Mouse (Mus musculus): Measurements from ENCODE around the gene Lef1. TPM values are rescaled to one million over a fixed set of nuclear protein-coding genes. Genes with fewer than 3 reads are reported as not detected.

The Lef1 gene
- polyA plus RNA-seq, 1 experiment from 2014 or later: 25.9 TPM

DNA sequence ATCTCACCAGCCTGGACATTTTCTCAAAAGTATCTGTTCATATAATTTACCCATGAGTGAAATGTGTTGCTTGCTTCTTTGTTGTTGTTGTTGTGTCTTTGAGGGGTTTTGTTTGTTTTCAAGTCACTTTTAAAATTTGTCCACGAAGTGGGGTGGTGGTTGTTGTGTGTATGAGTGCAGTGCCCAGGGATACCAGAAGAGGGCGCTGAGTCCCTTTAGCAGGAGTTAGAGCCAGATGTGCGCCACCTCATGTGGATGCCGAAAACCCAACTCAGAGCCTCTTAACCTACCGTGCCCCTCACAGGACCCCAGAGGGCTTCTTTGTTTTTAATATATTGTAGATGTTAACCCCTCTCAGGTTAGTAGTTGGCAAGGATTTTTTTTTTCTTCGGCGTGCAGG lies 101.9 kb downstream of the Lef1 start:
- Histone ChIP-seq H3K4me2 (ENCODE audit: low read depth, low read length) (no peak overlapping the region), H3K9ac (ENCODE audit: low read depth, low read length) (no peak overlapping the region), H3K27me3 (replicated peaks; ENCODE audit: control insufficient read depth, insufficient read depth, low read length) (no peaks in the 10 kb centered on the region), H3K4me3 (ENCODE audit: low read depth, low read length) (no peak overlapping the region), H3K9me3 (ENCODE audit: control insufficient read depth, low read length) (no peaks in the 10 kb centered on the region), H3K4me1 (ENCODE audit: control insufficient read depth, insufficient read depth, low read length) (no peaks in the 10 kb centered on the region; the same call in 1 of the 2 replicates), H3K36me3 (ENCODE audit: control insufficient read depth, insufficient read depth, low read length) (no peaks in the 10 kb centered on the region), H3K27ac (replicated peaks; ENCODE audit: low read depth, low read length) (no peak overlapping the region)
- no peak for DNase-seq (ENCODE audit: low spot score)
- 82% methylated on average over 7 of the region's 7 CpGs for WGBS
- ATAC-seq (ENCODE audit: low read depth): no peak

DNA sequence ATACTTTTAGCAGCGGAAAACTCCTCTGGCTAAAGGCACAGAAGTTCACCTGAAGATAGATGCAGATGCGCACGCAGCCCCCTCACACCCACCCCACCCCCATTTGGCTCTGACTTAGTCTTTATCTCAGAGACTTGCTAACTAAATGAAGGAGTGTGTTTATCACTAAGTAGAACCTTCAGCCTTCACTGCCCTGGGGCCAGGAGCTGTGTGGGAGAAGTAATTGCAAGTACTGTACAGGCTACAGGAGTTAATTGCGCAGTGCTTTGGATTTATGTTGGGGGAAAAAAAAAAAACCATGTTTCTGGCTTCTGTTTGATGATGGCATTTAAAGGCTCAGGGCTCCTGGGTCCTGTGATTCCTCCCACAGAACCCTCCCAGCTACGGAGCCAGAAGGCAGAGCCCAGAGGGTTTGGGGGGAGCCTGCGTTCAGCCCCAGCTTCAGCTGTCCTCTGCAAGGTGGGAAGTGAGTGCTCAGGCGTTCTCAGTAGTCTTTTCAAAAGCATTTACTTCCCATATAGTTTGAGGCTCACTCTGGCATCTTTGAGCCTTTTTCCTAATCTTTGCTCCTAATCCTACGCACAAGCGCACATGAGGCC lies 103.9 kb downstream of the Lef1 start:
- H3K27ac ChIP-seq (replicated peaks; ENCODE audit: low read depth, low read length): no peak overlapping the region
- DNase-seq (ENCODE audit: low spot score) (no peak), ATAC-seq (ENCODE audit: low read depth) (no peak)
- no peaks in the 10 kb centered on the region for H3K27me3 ChIP-seq (replicated peaks; ENCODE audit: control insufficient read depth, insufficient read depth, low read length)
- WGBS: 69% methylated on average over 9 of the region's 9 CpGs
- no peaks in the 10 kb centered on the region; the same call in 1 of the 2 replicates for H3K4me1 ChIP-seq (ENCODE audit: control insufficient read depth, insufficient read depth, low read length)
- no peaks in the 10 kb centered on the region for H3K9me3 ChIP-seq (ENCODE audit: control insufficient read depth, low read length)
- no peak overlapping the region for H3K4me2 ChIP-seq (ENCODE audit: low read depth, low read length)
- no peak overlapping the region for H3K4me3 ChIP-seq (ENCODE audit: low read depth, low read length)
- no peaks in the 10 kb centered on the region for H3K36me3 ChIP-seq (ENCODE audit: control insufficient read depth, insufficient read depth, low read length)
- no peak overlapping the region for H3K9ac ChIP-seq (ENCODE audit: low read depth, low read length)

DNA sequence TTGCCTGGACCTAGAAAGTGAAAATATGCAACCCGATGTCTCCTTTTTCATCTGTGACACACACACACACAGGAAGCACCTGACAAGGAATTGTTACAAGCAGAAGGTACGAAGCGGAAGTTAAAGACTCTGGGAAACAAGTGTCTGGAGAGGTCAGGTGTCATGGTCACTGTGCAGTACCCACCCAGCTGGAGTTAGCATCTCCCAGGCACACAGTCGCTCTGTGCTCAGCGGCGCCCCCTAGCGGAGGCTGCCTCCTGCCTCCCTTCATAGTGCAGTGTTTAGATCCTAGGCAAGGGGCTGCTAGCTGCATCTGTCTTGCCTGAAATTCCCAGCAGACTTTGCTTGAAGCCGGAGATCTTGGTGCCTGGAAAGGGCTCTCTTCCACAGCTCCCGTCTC lies 104.6 kb downstream of the Lef1 start:
- WGBS: 61% methylated on average over 9 of the region's 9 CpGs
- no peaks in the 10 kb centered on the region for H3K36me3 ChIP-seq (ENCODE audit: control insufficient read depth, insufficient read depth, low read length)
- H3K27ac ChIP-seq (replicated peaks; ENCODE audit: low read depth, low read length): no peak overlapping the region
- no peaks in the 10 kb centered on the region; the same call in 1 of the 2 replicates for H3K4me1 ChIP-seq (ENCODE audit: control insufficient read depth, insufficient read depth, low read length)
- no peaks in the 10 kb centered on the region for H3K9me3 ChIP-seq (ENCODE audit: control insufficient read depth, low read length)
- ATAC-seq (ENCODE audit: low read depth): no peak
- no peak overlapping the region for H3K4me2 ChIP-seq (ENCODE audit: low read depth, low read length)
- H3K9ac ChIP-seq (ENCODE audit: low read depth, low read length): no peak overlapping the region
- DNase-seq (ENCODE audit: low spot score): no peak
- no peaks in the 10 kb centered on the region for H3K27me3 ChIP-seq (replicated peaks; ENCODE audit: control insufficient read depth, insufficient read depth, low read length)
- no peak overlapping the region for H3K4me3 ChIP-seq (ENCODE audit: low read depth, low read length)

DNA sequence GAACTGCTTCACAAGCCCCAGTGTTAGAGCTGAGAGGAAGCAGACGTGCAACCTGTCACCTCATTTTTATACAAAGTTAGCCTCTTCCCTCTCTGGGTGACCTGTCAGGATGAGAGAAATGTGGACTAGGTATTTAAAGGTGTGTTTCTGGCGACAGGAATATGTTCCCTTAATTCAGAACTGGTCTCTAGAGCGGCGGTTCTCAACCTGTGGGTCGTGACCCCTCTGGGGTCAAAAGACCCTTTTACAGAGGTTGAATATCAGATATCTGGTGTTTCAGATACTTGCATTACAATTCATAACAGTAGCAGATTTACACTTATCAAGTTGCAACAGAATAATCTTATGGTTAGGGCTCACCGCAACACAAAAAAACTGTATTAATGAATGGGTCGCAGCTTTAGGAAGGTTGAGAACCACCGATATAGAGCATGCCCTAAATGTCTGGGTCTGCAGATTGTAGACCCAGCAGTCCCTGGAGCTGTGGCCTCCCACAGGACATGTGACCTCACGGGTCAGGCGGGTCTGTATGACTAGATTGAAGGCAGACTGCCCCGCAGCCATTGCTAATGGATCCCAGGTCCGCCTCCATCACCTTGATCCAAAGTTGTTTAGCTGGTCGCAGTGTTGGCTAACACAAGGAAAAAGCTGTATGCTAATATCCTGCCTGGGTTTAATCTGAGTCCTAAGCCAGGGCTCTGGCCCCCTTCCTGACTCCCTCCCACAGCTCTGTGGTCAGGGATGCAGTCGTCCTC lies 108.5 kb downstream of the Lef1 start:
- no peaks in the 10 kb centered on the region; the same call in 1 of the 2 replicates for H3K4me1 ChIP-seq (ENCODE audit: control insufficient read depth, insufficient read depth, low read length)
- WGBS: 65% methylated on average over 14 of the region's 14 CpGs
- no peak overlapping the region for H3K4me2 ChIP-seq (ENCODE audit: low read depth, low read length)
- H3K27me3 ChIP-seq (replicated peaks; ENCODE audit: control insufficient read depth, insufficient read depth, low read length): no peaks in the 10 kb centered on the region
- no peak for ATAC-seq (ENCODE audit: low read depth)
- no peaks in the 10 kb centered on the region; the same call in 1 of the 2 replicates for H3K36me3 ChIP-seq (ENCODE audit: control insufficient read depth, insufficient read depth, low read length)
- H3K9ac ChIP-seq (ENCODE audit: low read depth, low read length): no peak overlapping the region
- no peak overlapping the region for H3K4me3 ChIP-seq (ENCODE audit: low read depth, low read length)
- no peak for DNase-seq (ENCODE audit: low spot score)
- no peaks in the 10 kb centered on the region for H3K9me3 ChIP-seq (ENCODE audit: control insufficient read depth, low read length)
- no peak overlapping the region for H3K27ac ChIP-seq (replicated peaks; ENCODE audit: low read depth, low read length)

DNA sequence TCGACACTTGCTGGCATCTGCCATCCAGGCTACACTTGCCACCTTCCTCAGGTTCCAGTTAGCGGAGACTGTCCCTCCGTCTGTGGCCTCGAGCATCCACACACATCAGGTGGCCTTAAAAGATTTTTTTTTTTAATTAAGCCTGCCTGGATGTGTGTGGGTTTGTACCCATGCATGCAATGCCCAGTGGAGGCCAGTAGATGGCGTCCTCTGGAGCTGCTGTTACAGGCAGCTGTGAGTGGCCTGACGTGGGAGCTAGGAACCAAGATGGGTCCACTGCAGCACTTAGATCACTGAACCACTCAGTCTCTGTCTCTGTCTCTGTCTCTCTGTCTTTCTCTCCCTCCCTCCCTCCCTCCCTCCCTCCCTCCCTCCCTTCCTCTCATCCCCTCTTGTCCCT lies 117.8 kb downstream of the Lef1 start:
- Histone ChIP-seq H3K4me2 (ENCODE audit: low read depth, low read length) (no peak overlapping the region), H3K36me3 (ENCODE audit: control insufficient read depth, insufficient read depth, low read length) (peaks cover 21% of the 10 kb centered on the region), H3K9me3 (ENCODE audit: control insufficient read depth, low read length) (no peaks in the 10 kb centered on the region), H3K27ac (replicated peaks; ENCODE audit: low read depth, low read length) (no peak overlapping the region), H3K4me1 (ENCODE audit: control insufficient read depth, insufficient read depth, low read length) (no peaks in the 10 kb centered on the region), H3K27me3 (replicated peaks; ENCODE audit: control insufficient read depth, insufficient read depth, low read length) (no peaks in the 10 kb centered on the region), H3K9ac (ENCODE audit: low read depth, low read length) (no peak overlapping the region), H3K4me3 (ENCODE audit: low read depth, low read length) (no peak overlapping the region)
- ATAC-seq (ENCODE audit: low read depth): no peak
- no peak for DNase-seq (ENCODE audit: low spot score)
- WGBS: 72% methylated on average over 6 of the region's 6 CpGs

DNA sequence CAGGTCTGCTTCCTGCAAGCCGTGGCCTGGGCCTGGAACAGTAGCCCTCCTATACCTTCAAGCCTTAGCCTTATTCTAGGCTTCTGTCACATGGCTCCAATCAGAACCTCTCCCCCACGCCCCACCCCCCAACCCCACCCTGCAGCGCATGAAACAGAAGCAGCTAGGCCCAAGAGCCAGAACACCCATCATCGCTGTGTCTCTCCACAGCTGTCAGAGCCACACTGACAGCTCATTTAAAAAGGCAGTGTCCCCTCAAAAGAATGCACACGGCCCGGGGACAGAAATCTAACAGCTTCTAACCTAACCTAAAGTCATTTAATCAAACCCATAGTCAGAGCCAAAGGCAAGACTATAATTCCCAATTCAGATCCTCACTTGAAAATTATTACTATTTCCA lies 126.8 kb downstream of the Lef1 start:
- Histone ChIP-seq H3K36me3 (ENCODE audit: control insufficient read depth, insufficient read depth, low read length) (peaks cover 60% of the 10 kb centered on the region), H3K27ac (replicated peaks; ENCODE audit: low read depth, low read length) (no peak overlapping the region), H3K4me3 (ENCODE audit: low read depth, low read length) (no peak overlapping the region), H3K4me2 (ENCODE audit: low read depth, low read length) (no peak overlapping the region), H3K27me3 (replicated peaks; ENCODE audit: control insufficient read depth, insufficient read depth, low read length) (no peaks in the 10 kb centered on the region), H3K9ac (ENCODE audit: low read depth, low read length) (no peak overlapping the region), H3K4me1 (ENCODE audit: control insufficient read depth, insufficient read depth, low read length) (no peaks in the 10 kb centered on the region), H3K9me3 (ENCODE audit: control insufficient read depth, low read length) (no peaks in the 10 kb centered on the region)
- WGBS: 54% methylated on average over 6 of the region's 6 CpGs
- no peak for ATAC-seq (ENCODE audit: low read depth)
- DNase-seq (ENCODE audit: low spot score): no peak

DNA sequence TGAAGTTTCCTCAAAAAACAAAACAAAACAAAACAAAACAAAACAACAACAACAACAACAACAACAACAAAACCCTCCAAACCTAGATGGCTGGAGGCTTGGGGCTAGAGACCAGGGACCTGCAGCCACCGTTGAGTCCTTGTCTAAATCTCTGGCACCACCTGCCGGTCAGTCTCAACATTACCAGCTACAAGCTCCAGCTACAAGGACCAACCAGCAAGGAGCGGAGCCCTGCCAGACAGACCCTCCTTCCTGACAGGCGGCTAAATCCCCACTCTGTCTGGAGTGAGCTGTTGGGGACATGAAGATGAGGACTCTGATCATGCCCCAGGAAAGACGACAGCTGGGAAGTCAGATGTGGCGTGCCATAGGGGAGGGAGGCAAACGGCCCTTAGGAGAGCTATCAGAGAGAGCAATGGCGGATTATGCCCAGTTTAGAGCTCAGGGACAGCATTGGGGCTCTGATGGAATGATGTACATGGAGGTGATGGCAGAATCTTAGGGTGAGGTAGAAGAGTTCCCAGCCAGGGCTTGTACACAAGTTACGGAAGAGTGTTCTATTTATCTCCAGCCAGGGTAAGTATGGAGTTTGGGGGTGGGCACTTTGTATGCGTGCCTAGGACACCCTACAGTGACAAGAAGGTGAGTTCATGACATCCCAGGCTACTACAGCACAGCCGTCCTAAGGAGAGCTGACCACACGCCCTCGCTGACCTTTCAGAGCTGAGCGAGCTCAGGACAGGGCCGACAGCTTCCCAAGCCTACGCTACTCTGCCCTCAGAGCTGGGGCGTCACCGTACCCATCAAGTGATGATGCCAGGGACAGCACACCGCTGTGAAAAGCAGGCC lies 127.7 kb downstream of the Lef1 start:
- no peaks in the 10 kb centered on the region for H3K9me3 ChIP-seq (ENCODE audit: control insufficient read depth, low read length)
- peaks cover 57% of the 10 kb centered on the region for H3K36me3 ChIP-seq (ENCODE audit: control insufficient read depth, insufficient read depth, low read length)
- H3K4me2 ChIP-seq (ENCODE audit: low read depth, low read length): no peak overlapping the region
- peak; percentile 89 for DNase-seq (ENCODE audit: low spot score)
- H3K27ac ChIP-seq (replicated peaks; ENCODE audit: low read depth, low read length): no peak overlapping the region
- H3K27me3 ChIP-seq (replicated peaks; ENCODE audit: control insufficient read depth, insufficient read depth, low read length): no peaks in the 10 kb centered on the region
- H3K4me1 ChIP-seq (ENCODE audit: control insufficient read depth, insufficient read depth, low read length): no peaks in the 10 kb centered on the region
- ATAC-seq (ENCODE audit: low read depth): peak; percentile 90
- no peak overlapping the region for H3K9ac ChIP-seq (ENCODE audit: low read depth, low read length)
- H3K4me3 ChIP-seq (ENCODE audit: low read depth, low read length): no peak overlapping the region
- 63% methylated on average over 19 of the region's 19 CpGs for WGBS

DNA sequence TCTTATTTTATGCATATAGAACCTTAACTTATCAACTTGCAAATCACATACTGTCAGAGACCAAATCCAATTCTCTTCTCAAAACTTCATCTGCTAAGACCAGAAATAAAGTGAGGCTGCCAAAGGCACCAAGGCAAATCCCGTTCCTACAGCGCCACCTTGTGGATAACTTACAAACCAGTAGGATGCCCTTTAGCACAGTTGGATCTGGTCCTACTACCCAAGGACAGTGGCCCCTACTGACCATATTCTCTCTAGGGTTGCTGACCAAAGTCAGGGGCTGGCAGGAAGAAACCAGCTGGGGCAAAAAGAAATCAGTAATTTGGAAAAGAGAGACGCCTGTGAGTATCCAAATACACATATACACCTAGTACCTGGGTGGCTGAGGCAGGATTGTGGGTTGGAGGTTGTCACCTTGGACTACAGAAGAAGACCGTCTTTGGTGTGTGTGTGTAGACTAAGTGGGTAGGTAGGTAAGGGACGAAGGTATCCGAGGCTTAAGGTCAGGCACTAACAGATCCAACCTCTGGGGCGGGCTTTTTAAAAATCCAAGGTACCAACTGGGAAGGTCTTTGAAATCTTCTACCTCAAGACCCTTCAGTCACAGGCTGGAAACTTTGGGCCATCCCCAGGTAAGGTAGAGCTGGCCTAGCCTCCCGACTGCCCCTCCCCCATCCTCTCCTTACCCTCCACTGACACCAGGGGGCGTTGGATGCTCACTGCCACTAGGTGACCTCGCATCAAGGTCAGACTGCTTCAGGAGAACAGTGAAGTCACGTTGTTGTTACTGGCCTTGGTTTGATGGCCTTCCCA lies 135.7 kb downstream of the Lef1 start:
- Histone ChIP-seq H3K4me1 (ENCODE audit: control insufficient read depth, insufficient read depth, low read length) (no peaks in the 10 kb centered on the region), H3K27ac (replicated peaks; ENCODE audit: low read depth, low read length) (no peak overlapping the region), H3K9me3 (ENCODE audit: control insufficient read depth, low read length) (no peaks in the 10 kb centered on the region), H3K4me2 (ENCODE audit: low read depth, low read length) (no peak overlapping the region), H3K27me3 (replicated peaks; ENCODE audit: control insufficient read depth, insufficient read depth, low read length) (no peaks in the 10 kb centered on the region), H3K4me3 (ENCODE audit: low read depth, low read length) (no peak overlapping the region), H3K9ac (ENCODE audit: low read depth, low read length) (no peak overlapping the region), H3K36me3 (ENCODE audit: control insufficient read depth, insufficient read depth, low read length) (peaks cover 59% of the 10 kb centered on the region; the same call in 1 of the 2 replicates)
- 56% methylated on average over 11 of the region's 11 CpGs for WGBS
- ATAC-seq (ENCODE audit: low read depth): peak; percentile 64
- DNase-seq (ENCODE audit: low spot score): peak; percentile 80

Measured in embryonic facial prominence, embryonic 14.5 days (tissue).